Mouse (Mus musculus) forebrain, embryonic 14.5 days (tissue): Measurements from ENCODE around the gene Stx16. TPM values are rescaled to one million over a fixed set of nuclear protein-coding genes. Genes with fewer than 3 reads are reported as not detected.

Source experiments
- ATAC-seq: fragments of 200-750 bp; cut with Nextera tagmentation; 2 replicates; pipeline ENCODE4 v1.8.0; 2017; ENCODE audit warnings: mild to moderate bottlenecking, moderate library complexity
- DNase-seq: peaks from one replicate; pipeline ENCODE4 v3.0.0-alpha.2; 2015; ENCODE audit warnings: low spot score
- H3K27ac ChIP-seq: fragments of 300-500 bp; sonication (generic); 2 replicates; pipeline ENCODE4 v1.5.1; 2014; ENCODE audit warnings: low read depth, mild to moderate bottlenecking, control low read depth, low read length, moderate library complexity
- H3K27me3 ChIP-seq: fragments of 300-500 bp; sonication (generic); replicated peaks from 2 replicates; pipeline ENCODE4 v1.6.1; 2014; ENCODE audit warnings: low read length, control low read depth, mixed read lengths; ENCODE audit not compliant: control insufficient read depth, insufficient read depth
- H3K36me3 ChIP-seq: fragments of 300-500 bp; sonication (generic); 2 replicates; pipeline ENCODE4 v1.6.1; 2014; ENCODE audit warnings: low read length, control low read depth; ENCODE audit not compliant: control insufficient read depth, insufficient read depth
- H3K4me1 ChIP-seq: fragments of 300-500 bp; sonication (generic); 2 replicates; pipeline ENCODE4 v1.6.1; 2014; ENCODE audit warnings: antibody characterized with exemption, low read length, control low read depth; ENCODE audit not compliant: control insufficient read depth, insufficient read depth
- H3K4me2 ChIP-seq: fragments of 300-500 bp; sonication (generic); 2 replicates; pipeline ENCODE4 v1.6.1; 2014; ENCODE audit warnings: mild to moderate bottlenecking, control low read depth, low read length
- H3K4me3 ChIP-seq: fragments of 300-500 bp; sonication (generic); 2 replicates; pipeline ENCODE4 v1.5.1; 2014; ENCODE audit warnings: low read depth, low read length, control low read depth
- H3K9ac ChIP-seq: fragments of 300-500 bp; sonication (generic); 2 replicates; pipeline ENCODE4 v1.6.1; 2014; ENCODE audit warnings: mild to moderate bottlenecking, low read length, control low read depth, moderate library complexity
- H3K9me3 ChIP-seq: fragments of 300-500 bp; sonication (generic); replicated peaks from 2 replicates; pipeline ENCODE4 v1.6.1; 2016; ENCODE audit warnings: low read length, control low read depth, mixed read lengths; ENCODE audit not compliant: control insufficient read depth
- WGBS: fragments of 180-500 bp; shearing (Covaris S2); extraction: QIAGEN DNeasy Blood & Tissue Kit; methylation state at CpG from one replicate; pipeline ENCODE4 v1.1.7; 2014; 5-methylcytosine and 5-hydroxymethylcytosine counted together
- polyA plus RNA-seq: library from polyadenylated mRNA; unstranded; fragments of >200 nt; fragmentation: Nextera tagmentation; extraction: Ambion mirVana; gene quantifications from 2 replicates; pipeline ENCODE4 v1.2.1, GENCODE M21; 2014

Gene Stx16
- polyA plus RNA-seq, 1 experiment from 2014 or later = 9.1 TPM

- H3K27me3 ChIP-seq = no peaks in the 10 kb centered on the region
- H3K4me1 ChIP-seq = no peaks in the 10 kb centered on the region
- no peak for DNase-seq
- WGBS = 85% methylated on average over 3 of the region's 3 CpGs
- no peak overlapping the region for H3K9ac ChIP-seq
- H3K4me3 ChIP-seq = no peak overlapping the region
- no peak overlapping the region for H3K27ac ChIP-seq
- H3K4me2 ChIP-seq = no peak overlapping the region
- no peaks in the 10 kb centered on the region for H3K9me3 ChIP-seq
- H3K36me3 ChIP-seq = no peaks in the 10 kb centered on the region
- no peak for ATAC-seq
Measured at GRCm38 (mm10) chr2:174057730-174058129, 18.4 kb upstream of the Stx16 start.

- Histone ChIP-seq H3K9ac (no peak overlapping the region), H3K4me1 (no peaks in the 10 kb centered on the region), H3K9me3 (no peaks in the 10 kb centered on the region), H3K4me3 (no peak overlapping the region), H3K36me3 (no peaks in the 10 kb centered on the region), H3K4me2 (no peak overlapping the region), H3K27me3 (no peaks in the 10 kb centered on the region), H3K27ac (no peak overlapping the region)
- WGBS = 91% methylated on average over 8 of the region's 8 CpGs
- no peak for DNase-seq
- ATAC-seq = no peak
Measured at GRCm38 (mm10) chr2:174058316-174058939, 17.7 kb upstream of the Stx16 start.

- Histone ChIP-seq H3K36me3 (no peaks in the 10 kb centered on the region), H3K4me2 (no peak overlapping the region), H3K4me1 (no peaks in the 10 kb centered on the region), H3K27ac (no peak overlapping the region), H3K4me3 (no peak overlapping the region), H3K9ac (no peak overlapping the region), H3K27me3 (no peaks in the 10 kb centered on the region), H3K9me3 (no peaks in the 10 kb centered on the region)
- ATAC-seq (no peak), DNase-seq (no peak)
- 84% methylated on average over 13 of the region's 13 CpGs for WGBS
Measured at GRCm38 (mm10) chr2:174059591-174060385, 16.3 kb upstream of the Stx16 start.

- WGBS = 6% methylated on average over 2 of the region's 2 CpGs
- H3K27me3 ChIP-seq = no peaks in the 10 kb centered on the region
- H3K4me3 ChIP-seq = no peak overlapping the region
- ATAC-seq (no peak), DNase-seq (no peak)
- no peaks in the 10 kb centered on the region for H3K9me3 ChIP-seq
- H3K4me2 ChIP-seq = no peak overlapping the region
- H3K27ac ChIP-seq = no peak overlapping the region
- H3K36me3 ChIP-seq = no peaks in the 10 kb centered on the region
- no peak overlapping the region for H3K9ac ChIP-seq
- H3K4me1 ChIP-seq = no peaks in the 10 kb centered on the region
Measured at GRCm38 (mm10) chr2:174061219-174061618, 14.9 kb upstream of the Stx16 start.

GRCm38 (mm10) chr2:174063074-174063473, 13.0 kb upstream of the Stx16 start:
- Histone ChIP-seq H3K27me3 (no peaks in the 10 kb centered on the region), H3K36me3 (no peaks in the 10 kb centered on the region), H3K27ac (no peak overlapping the region), H3K4me3 (no peak overlapping the region), H3K4me2 (no peak overlapping the region), H3K4me1 (no peaks in the 10 kb centered on the region), H3K9ac (no peak overlapping the region), H3K9me3 (no peaks in the 10 kb centered on the region)
- 85% methylated on average over 6 of the region's 6 CpGs for WGBS
- ATAC-seq (no peak), DNase-seq (no peak)

- no peak overlapping the region for H3K4me2 ChIP-seq
- DNase-seq = no peak
- no peaks in the 10 kb centered on the region for H3K9me3 ChIP-seq
- H3K4me3 ChIP-seq = no peak overlapping the region
- 85% methylated on average over 9 of the region's 9 CpGs for WGBS
- H3K27me3 ChIP-seq = no peaks in the 10 kb centered on the region
- no peaks in the 10 kb centered on the region for H3K4me1 ChIP-seq
- no peak for ATAC-seq
- H3K9ac ChIP-seq = no peak overlapping the region
- no peaks in the 10 kb centered on the region for H3K36me3 ChIP-seq
- H3K27ac ChIP-seq = no peak overlapping the region
Measured at GRCm38 (mm10) chr2:174063527-174064211, 12.4 kb upstream of the Stx16 start.

- H3K4me1 ChIP-seq = no peaks in the 10 kb centered on the region
- WGBS = 80% methylated on average over 6 of the region's 6 CpGs
- H3K4me3 ChIP-seq = no peak overlapping the region
- H3K4me2 ChIP-seq = no peak overlapping the region
- no peak for ATAC-seq
- DNase-seq = no peak
- H3K27me3 ChIP-seq = no peaks in the 10 kb centered on the region
- H3K36me3 ChIP-seq = no peaks in the 10 kb centered on the region
- H3K27ac ChIP-seq = no peak overlapping the region
- H3K9me3 ChIP-seq = no peaks in the 10 kb centered on the region
- H3K9ac ChIP-seq = no peak overlapping the region
Measured at GRCm38 (mm10) chr2:174067793-174068419, 8.2 kb upstream of the Stx16 start.

- Histone ChIP-seq H3K4me2 (no peak overlapping the region), H3K9me3 (no peaks in the 10 kb centered on the region), H3K27me3 (no peaks in the 10 kb centered on the region), H3K27ac (no peak overlapping the region), H3K4me1 (no peaks in the 10 kb centered on the region), H3K4me3 (no peak overlapping the region), H3K9ac (no peak overlapping the region), H3K36me3 (no peaks in the 10 kb centered on the region)
- 68% methylated on average over 3 of the region's 3 CpGs for WGBS
- no peak for ATAC-seq
- no peak for DNase-seq
Measured at GRCm38 (mm10) chr2:174069532-174070049, 6.5 kb upstream of the Stx16 start.
